Mouse (Mus musculus) layer of hippocampus, postnatal 10 days (tissue): Measurements from ENCODE around the gene Kank3. TPM values are rescaled to one million over a fixed set of nuclear protein-coding genes. Genes with fewer than 3 reads are reported as not detected.

Experiments
- DNase-seq, 2 experiments: peaks; one replicate each; pipeline ENCODE4 v3.0.0; 2021; ENCODE audit warnings: low spot score in 2 of 2
- total RNA-seq, 2 experiments: library from RNA; stranded (reverse); gene quantifications; 2 replicates each; pipeline ENCODE4 v1.2.3; 2021

The Kank3 gene
- total RNA-seq, 2 experiments from 2014 or later: 38.0 to 51.2 TPM

GRCm38 (mm10) chr17:33848139-33848538 is 37.8 kb downstream of the Kank3 start:
- no peak for DNase-seq

DNA sequence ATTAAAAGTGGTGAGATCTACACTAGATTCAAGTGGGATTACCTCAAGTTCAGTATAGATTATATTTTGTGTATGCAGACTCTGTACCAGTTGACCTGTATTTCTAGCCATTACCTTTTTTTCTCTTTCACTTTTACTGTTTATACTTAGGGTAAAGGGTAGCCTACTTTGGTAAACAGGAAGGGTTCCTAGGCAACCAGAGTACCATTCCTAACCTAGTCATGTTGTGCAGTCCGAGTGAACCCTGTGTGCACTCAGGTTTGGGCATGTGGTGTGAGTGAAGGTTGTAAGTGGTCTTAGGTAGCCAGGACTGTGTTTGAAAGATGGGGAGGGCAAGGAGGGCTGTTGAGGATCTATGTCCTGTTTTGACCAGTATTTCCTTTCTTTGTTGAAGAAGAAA is 41.0 kb downstream of the Kank3 start:
- no peak for DNase-seq

- DNase-seq: no peak
These were observed 47.5 kb downstream of the Kank3 start for GRCm38 (mm10) chr17:33857816-33858215.

GRCm38 (mm10) chr17:33865330-33866030 is 55.2 kb downstream of the Kank3 start:
- DNase-seq: peak; percentile 51 to 52

Other genes with a start within 250 kb of the Kank3 start
- 10 to 100 TPM; 48.0 to 53.1 TPM for gene Zfp414, start 181.4 kb upstream of the Kank3 start, total RNA-seq
- under 1 TPM in 1 of 2 experiments, not detected in 1; 0.27 TPM for gene Pram1, start 172.5 kb upstream of the Kank3 start, total RNA-seq
- gene Hnrnpm, start 123.7 kb upstream of the Kank3 start, total RNA-seq: 100 to 1,000 TPM; 138 to 167 TPM
- 10 to 100 TPM; 74.1 to 76.0 TPM for gene March2, start 91.8 kb upstream of the Kank3 start, total RNA-seq
- gene Rab11b, start 50.0 kb upstream of the Kank3 start, total RNA-seq: 100 to 1,000 TPM; 252 to 307 TPM
- gene Angptl4, start 28.7 kb upstream of the Kank3 start, total RNA-seq: 1 to 10 TPM; 6.9 to 9.5 TPM
- gene Rps28, start 14.0 kb downstream of the Kank3 start, total RNA-seq: 100 to 1,000 TPM; 919 to 984 TPM
- gene Ndufa7, start 14.1 kb downstream of the Kank3 start, total RNA-seq: 100 to 1,000 TPM; 244 to 245 TPM
- gene Cd320, start 32.6 kb downstream of the Kank3 start, total RNA-seq: 10 to 100 TPM; 25.1 to 27.1 TPM
- gene Gm7029, start 63.3 kb downstream of the Kank3 start, total RNA-seq: not detected
- gene Kifc1, start 80.1 kb downstream of the Kank3 start, total RNA-seq: 1 to 10 TPM; 5.6 to 6.8 TPM
- 1 to 10 TPM in 1 of 2 experiments, under 1 TPM in 1; 0.87 to 1.1 TPM for gene Platr17, start 94.6 kb downstream of the Kank3 start, total RNA-seq
- gene Daxx, start 98.9 kb downstream of the Kank3 start, total RNA-seq: 10 to 100 TPM; 23.9 to 29.6 TPM
- 10 to 100 TPM; 36.3 to 40.7 TPM for gene Tapbp, start 105.4 kb downstream of the Kank3 start, total RNA-seq
- gene Zbtb22, start 105.4 kb downstream of the Kank3 start, total RNA-seq: 10 to 100 TPM; 29.4 to 30.5 TPM
- gene Rgl2, start 119.0 kb downstream of the Kank3 start, total RNA-seq: 10 to 100 TPM; 60.2 to 80.6 TPM
- gene Pfdn6, start 129.8 kb downstream of the Kank3 start, total RNA-seq: 100 to 1,000 TPM in 1 of 2 experiments, 10 to 100 TPM in 1; 83.1 to 106 TPM
- gene Wdr46, start 130.1 kb downstream of the Kank3 start, total RNA-seq: 10 to 100 TPM; 21.8 to 24.8 TPM
- 1 to 10 TPM; 6.2 to 6.7 TPM for gene B3galt4, start 141.0 kb downstream of the Kank3 start, total RNA-seq
- gene Vps52, start 145.3 kb downstream of the Kank3 start, total RNA-seq: 10 to 100 TPM; 80.4 to 81.7 TPM
- gene Rps18, start 145.5 kb downstream of the Kank3 start, total RNA-seq: 100 to 1,000 TPM; 453 to 457 TPM
- gene H2-K1, start 189.8 kb downstream of the Kank3 start, total RNA-seq: 10 to 100 TPM; 11.1 to 14.3 TPM
- 10 to 100 TPM; 27.8 to 34.2 TPM for gene Ring1, start 214.2 kb downstream of the Kank3 start, total RNA-seq
- 10 to 100 TPM; 48.6 to 51.6 TPM for gene H2-Ke6, start 217.5 kb downstream of the Kank3 start, total RNA-seq
- gene Slc39a7, start 221.2 kb downstream of the Kank3 start, total RNA-seq: 100 to 1,000 TPM in 1 of 2 experiments, 10 to 100 TPM in 1; 82.8 to 108 TPM
- gene Rxrb, start 221.3 kb downstream of the Kank3 start, total RNA-seq: 10 to 100 TPM; 70.1 to 70.2 TPM
- gene Col11a2, start 228.9 kb downstream of the Kank3 start, total RNA-seq: 10 to 100 TPM; 14.5 to 22.0 TPM